Mouse (Mus musculus) megakaryocyte, embryonic 14.5 days (primary cell): ENCODE results near the gene Arf3.

Experiments used
- FLI1 ChIP-seq: IDR thresholded peaks from 2 replicates; pipeline ENCODE4 v1.6.1; 2012; ENCODE audit warnings: low read length, inconsistent platforms, mixed read lengths
- GATA1 ChIP-seq: IDR thresholded peaks from 3 replicates; pipeline ENCODE4 v1.6.1; 2012; ENCODE audit warnings: mixed read lengths, low read length, inconsistent platforms, borderline replicate concordance

DNA sequence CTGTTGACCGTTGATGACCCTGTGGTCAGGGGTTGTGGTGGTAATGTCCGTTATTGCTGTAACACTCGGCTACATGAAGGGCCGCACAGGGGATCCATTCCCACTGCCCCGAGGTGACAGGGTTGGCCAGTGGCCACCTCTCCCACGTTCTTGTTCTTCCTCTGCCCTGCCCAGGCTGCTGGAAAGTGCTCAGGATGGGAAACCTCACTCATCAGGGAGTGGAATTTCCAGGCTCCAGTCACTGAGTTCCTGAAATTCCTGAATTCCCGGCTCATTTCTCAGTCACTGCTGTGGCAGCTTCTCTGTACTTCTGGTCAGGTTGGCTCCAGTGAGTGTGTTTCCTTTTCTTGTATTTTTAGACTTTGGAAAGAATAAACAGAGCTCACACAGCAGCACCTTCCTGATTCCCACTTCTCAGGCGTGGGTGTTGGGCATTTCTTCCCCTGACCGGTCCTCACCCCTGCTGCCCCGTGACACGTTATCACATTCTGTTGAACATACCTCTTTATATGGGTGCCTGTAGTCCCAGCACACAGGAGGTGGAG, 70.8 kb downstream of the Arf3 start:
- TF ChIP-seq FLI1 (no peak), GATA1 (no peak)
